In the genomic region with DNA sequence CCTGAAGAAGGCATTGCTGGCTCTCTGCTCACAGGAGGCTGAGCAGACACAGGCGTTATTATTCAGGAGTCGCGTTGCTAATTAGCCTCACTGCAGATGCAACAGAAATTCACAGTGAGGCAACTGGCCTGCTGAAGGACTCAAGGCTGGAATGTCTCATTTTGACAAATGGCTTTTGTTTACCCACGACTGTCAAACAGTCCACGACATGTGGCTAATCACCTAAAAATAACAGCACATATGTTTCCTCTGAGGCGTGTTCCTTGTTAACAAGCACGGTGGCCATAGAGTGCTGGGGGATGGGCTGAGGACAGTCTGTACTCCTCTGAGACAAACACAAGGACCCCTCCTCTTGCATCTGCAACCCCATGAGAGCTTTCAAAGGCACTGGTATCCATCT, we compare ENCODE assay signal across 14 mouse cellular contexts. TPM values are rescaled to one million over a fixed set of nuclear protein-coding genes. Genes with fewer than 3 reads are reported as not detected.
DNase-seq lines count a peak whose midpoint lies in the region; ATAC-seq and TF ChIP-seq lines count a peak whose summit lies in the region.
"Had no signal": no experiment of that assay in that cellular context is flagged by ENCODE, and none has a peak within 500 bp of the region (broad histone marks: within the 10 kb centered on the region; RNA-seq: fewer than 3 reads in every experiment).

No protein-coding gene starts in this region.

- DNase-seq in layer of hippocampus, adult 9-11 months: peak; percentile 25
- no peak for DNase-seq in layer of hippocampus, adult 18-20 months (ENCODE audit: low spot score in 2 of 2)
- no peak for DNase-seq in stomach, postnatal 0 days (ENCODE audit: low spot score)
- peak; percentile 63 for DNase-seq in forebrain, postnatal 0 days
- no peak for DNase-seq in urinary bladder, adult 18-20 months (ENCODE audit: low spot score in 2 of 2)
- DNase-seq: gastrocnemius, postnatal 10 days; liver, embryonic 13.5 days; right cerebral cortex, adult 18-20 months; thymus, adult 18-20 months had no signal

- no peak for TF ChIP-seq CTCF in stomach, postnatal 0 days (IDR thresholded peaks at IDR 0.05; ENCODE audit: low read depth)
- no peak for TF ChIP-seq CTCF in forebrain, postnatal 0 days (IDR thresholded peaks at IDR 0.05; ENCODE audit: low read depth)

- 22% methylated on average over 7 of the region's 7 CpGs for WGBS in stomach, embryonic 14.5 days
- WGBS in stomach, postnatal 0 days: 18% methylated on average over 7 of the region's 7 CpGs
- WGBS in forebrain, postnatal 0 days: 5% methylated on average over 7 of the region's 7 CpGs
- 18% methylated on average over 7 of the region's 7 CpGs for WGBS in stomach, embryonic 16.5 days

- no peaks in the 10 kb centered on the region for H3K9me3 ChIP-seq in stomach, embryonic 14.5 days (ENCODE audit: control insufficient read depth, low read depth, low read length)
- H3K9me3 ChIP-seq in stomach, postnatal 0 days (ENCODE audit: control insufficient read depth, low read length): no peaks in the 10 kb centered on the region
- H3K9me3 ChIP-seq in forebrain, postnatal 0 days (ENCODE audit: low read length): no peaks in the 10 kb centered on the region
- no peaks in the 10 kb centered on the region for H3K9me3 ChIP-seq in stomach, embryonic 16.5 days (replicated peaks; ENCODE audit: control insufficient read depth, low read length)
- H3K9me3 ChIP-seq: liver, embryonic 13.5 days had no signal

- H3K27me3 ChIP-seq in stomach, embryonic 14.5 days (ENCODE audit: control insufficient read depth, insufficient read depth, low read length): no peaks in the 10 kb centered on the region
- H3K27me3 ChIP-seq in stomach, postnatal 0 days (ENCODE audit: control insufficient read depth, insufficient read depth, low read length): no peaks in the 10 kb centered on the region
- no peaks in the 10 kb centered on the region for H3K27me3 ChIP-seq in forebrain, postnatal 0 days (ENCODE audit: insufficient read depth, low read length)
- no peaks in the 10 kb centered on the region for H3K27me3 ChIP-seq in stomach, embryonic 16.5 days (ENCODE audit: control insufficient read depth, insufficient read depth, low read length)
- H3K27me3 ChIP-seq: liver, embryonic 13.5 days had no signal

- no peak overlapping the region; the same call in 1 of the 2 replicates for H3K27ac ChIP-seq in stomach, embryonic 14.5 days (ENCODE audit: low read length)
- H3K27ac ChIP-seq in stomach, postnatal 0 days (replicated peaks): no peak overlapping the region
- H3K27ac ChIP-seq in forebrain, postnatal 0 days (ENCODE audit: low read depth, low read length): no peak overlapping the region
- no peak overlapping the region for H3K27ac ChIP-seq in stomach, embryonic 16.5 days (ENCODE audit: low read length)
- H3K27ac ChIP-seq: left cerebral cortex, adult 2 months; liver, embryonic 13.5 days had no signal

- no peaks in the 10 kb centered on the region for H3K36me3 ChIP-seq in stomach, embryonic 14.5 days (ENCODE audit: control insufficient read depth, insufficient read depth, low read length)
- no peaks in the 10 kb centered on the region for H3K36me3 ChIP-seq in stomach, postnatal 0 days (ENCODE audit: control insufficient read depth, insufficient read depth, low read length)
- no peaks in the 10 kb centered on the region for H3K36me3 ChIP-seq in forebrain, postnatal 0 days (ENCODE audit: insufficient read depth)
- no peaks in the 10 kb centered on the region for H3K36me3 ChIP-seq in stomach, embryonic 16.5 days (ENCODE audit: control insufficient read depth, insufficient read depth, low read length)
- H3K36me3 ChIP-seq: liver, embryonic 13.5 days had no signal

- no peak for TF ChIP-seq EP300 in stomach, postnatal 0 days (optimal IDR thresholded peaks at IDR 0.05)

- peaks cover 9% of the 10 kb centered on the region; the same call in 1 of the 2 replicates for H3K4me1 ChIP-seq in stomach, embryonic 14.5 days (ENCODE audit: control insufficient read depth, insufficient read depth, low read length)
- 0 out of 2 replicates have a peak, but pooled peaks cover 3% of the 10 kb centered on the region for H3K4me1 ChIP-seq in stomach, postnatal 0 days (replicated peaks; ENCODE audit: control insufficient read depth, insufficient read depth)
- H3K4me1 ChIP-seq in forebrain, postnatal 0 days (ENCODE audit: insufficient read depth): no peaks in the 10 kb centered on the region
- peaks cover 11% of the 10 kb centered on the region for H3K4me1 ChIP-seq in stomach, embryonic 16.5 days (ENCODE audit: control insufficient read depth, insufficient read depth, low read length)
- H3K4me1 ChIP-seq: liver, embryonic 13.5 days had no signal

- no peak overlapping the region for H3K4me3 ChIP-seq in stomach, embryonic 14.5 days (ENCODE audit: low read depth, low read length)
- H3K4me3 ChIP-seq in stomach, postnatal 0 days (ENCODE audit: low read depth, low read length): no peak overlapping the region
- H3K4me3 ChIP-seq in forebrain, postnatal 0 days (ENCODE audit: low read depth, low read length): no peak overlapping the region
- no peak overlapping the region for H3K4me3 ChIP-seq in stomach, embryonic 16.5 days (replicated peaks; ENCODE audit: low read length)
- H3K4me3 ChIP-seq: left cerebral cortex, adult 2 months; liver, embryonic 13.5 days; myocyte had no signal

- no peak overlapping the region for H3K9ac ChIP-seq in stomach, embryonic 14.5 days (replicated peaks; ENCODE audit: low read depth, low read length)
- H3K9ac ChIP-seq in stomach, postnatal 0 days (ENCODE audit: low read length): no peak overlapping the region
- no peak overlapping the region for H3K9ac ChIP-seq in forebrain, postnatal 0 days
- H3K9ac ChIP-seq in stomach, embryonic 16.5 days (ENCODE audit: low read length): no peak overlapping the region
- H3K9ac ChIP-seq: liver, embryonic 13.5 days had no signal

- H3K4me2 ChIP-seq in stomach, embryonic 14.5 days (replicated peaks; ENCODE audit: low read depth, low read length): no peak overlapping the region
- H3K4me2 ChIP-seq in stomach, postnatal 0 days (replicated peaks; ENCODE audit: low read depth): no peak overlapping the region
- no peak overlapping the region for H3K4me2 ChIP-seq in forebrain, postnatal 0 days (ENCODE audit: low read depth)
- no peak overlapping the region for H3K4me2 ChIP-seq in stomach, embryonic 16.5 days (ENCODE audit: low read depth, low read length)
- H3K4me2 ChIP-seq: liver, embryonic 13.5 days had no signal

- 0 out of 2 replicates have a peak, but pooled peaks have one; percentile 37 for ATAC-seq in stomach, embryonic 14.5 days (ENCODE audit: insufficient number of reproducible peaks, insufficient read depth, low FRiP score, low read depth)
- no peak for ATAC-seq in stomach, postnatal 0 days (ENCODE audit: low FRiP score, low TSS enrichment)
- peak; percentile 59 for ATAC-seq in forebrain, postnatal 0 days
- 0 out of 2 replicates have a peak, but pooled peaks have one; percentile 50 for ATAC-seq in stomach, embryonic 16.5 days (ENCODE audit: insufficient read depth, low FRiP score)
- no peak for ATAC-seq in inflammation-experienced regulatory T-cells, adult 6 months

RNA-seq across cellular contexts. Expression of a gene that starts 41.1 kb away (rescaled TPM):
- total RNA-seq in layer of hippocampus, adult 18-20 months (2021): 100 to 1,000 TPM; 963 to 982 TPM
- polyA plus RNA-seq in stomach, embryonic 14.5 days (2014; fragmentation: Nextera tagmentation; extraction: Ambion mirVana): 7.7 and 8.7 TPM in 2 replicates
- polyA plus RNA-seq in stomach, postnatal 0 days (2015; fragmentation: Nextera tagmentation; extraction: Ambion mirVana): 1.8 and 1.9 TPM in 2 replicates
- total RNA-seq in forebrain, postnatal 0 days (2014; rRNA removed): 98.4 and 102 TPM in 2 replicates
- polyA plus RNA-seq in forebrain, postnatal 0 days (2015; fragmentation: Nextera tagmentation; extraction: Ambion mirVana): 40.0 and 49.8 TPM in 2 replicates
- 3.2 and 4.0 TPM in 2 replicates for polyA plus RNA-seq in stomach, embryonic 16.5 days (2015; fragmentation: Nextera tagmentation; extraction: Ambion mirVana)
- not detected for polyA plus RNA-seq in inflammation-experienced regulatory T-cells, adult 6 months (2017; shearing (Covaris generic))

RNA-seq across cellular contexts. Expression of a gene that starts 56.4 kb away (rescaled TPM):
- total RNA-seq in layer of hippocampus, adult 18-20 months (2021): 10 to 100 TPM; 27.9 to 41.2 TPM
- polyA plus RNA-seq in stomach, embryonic 14.5 days (2014; fragmentation: Nextera tagmentation; extraction: Ambion mirVana): 132 and 150 TPM in 2 replicates
- polyA plus RNA-seq in stomach, postnatal 0 days (2015; fragmentation: Nextera tagmentation; extraction: Ambion mirVana): 50.0 and 52.4 TPM in 2 replicates
- total RNA-seq in forebrain, postnatal 0 days (2014; rRNA removed): 51.5 and 57.0 TPM in 2 replicates
- polyA plus RNA-seq in forebrain, postnatal 0 days (2015; fragmentation: Nextera tagmentation; extraction: Ambion mirVana): 102 and 108 TPM in 2 replicates
- 96.5 and 99.5 TPM in 2 replicates for polyA plus RNA-seq in stomach, embryonic 16.5 days (2015; fragmentation: Nextera tagmentation; extraction: Ambion mirVana)
- 10 to 100 TPM; 26.8 to 33.5 (median 32.7) TPM for polyA plus RNA-seq in inflammation-experienced regulatory T-cells, adult 6 months (2017; shearing (Covaris generic))

Comparison
In these comparisons a context has a peak if more than half of its experiments do, and no peak if none do; other contexts are left out.
1. DNase-seq: peak in layer of hippocampus, adult 9-11 months (single experiment) and forebrain, postnatal 0 days (single experiment); none in layer of hippocampus, adult 18-20 months (0 of 2), stomach, postnatal 0 days (single experiment) and urinary bladder, adult 18-20 months (0 of 2).
2. ATAC-seq: peak in stomach, embryonic 14.5 days (single experiment), forebrain, postnatal 0 days (single experiment) and stomach, embryonic 16.5 days (single experiment); none in stomach, postnatal 0 days (single experiment) and inflammation-experienced regulatory T-cells, adult 6 months (single experiment).